Mouse (Mus musculus): ENCODE results near the gene Svopl.

DNA sequence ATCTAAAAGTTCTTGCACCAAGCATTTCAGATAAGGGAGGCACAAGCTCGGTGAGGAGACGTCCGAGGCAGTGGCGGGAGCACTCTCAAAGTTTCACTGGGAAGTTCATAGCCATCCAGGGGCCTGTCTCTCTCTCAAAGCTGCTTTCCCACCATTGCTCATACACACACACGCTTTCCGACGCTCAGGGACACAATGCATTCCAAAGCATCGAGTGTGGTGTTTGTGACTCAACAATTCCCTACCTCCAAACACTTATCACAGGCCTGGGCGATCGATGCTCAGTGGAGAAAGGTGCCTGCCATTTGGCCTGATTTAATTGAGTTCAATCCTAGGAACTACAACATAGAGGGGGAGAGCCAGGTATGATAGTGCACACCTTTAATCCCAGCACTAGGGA lies 47.9 kb upstream of the Svopl start:
- TF ChIP-seq POLR2A (IDR thresholded peaks at IDR 0.05; ENCODE audit: extremely low read depth, insufficient read depth, low read length): no peak
- TF ChIP-seq CTCF (IDR thresholded peaks at IDR 0.05; ENCODE audit: low read depth, low read length): no peak

Data from liver, adult 2 months (tissue).